Mouse (Mus musculus): ENCODE measurements around the gene Znrf2. TPM values are rescaled to one million over a fixed set of nuclear protein-coding genes. Genes with fewer than 3 reads are reported as not detected.

The Znrf2 gene
- polyA plus RNA-seq, 2 experiments: 2.1 to 3.3 TPM

- TF ChIP-seq EP300 (IDR thresholded peaks at IDR 0.05; ENCODE audit: low read depth) (no peak), CTCF (IDR thresholded peaks at IDR 0.05; ENCODE audit: low read depth) (no peak)
- no peaks in the 10 kb centered on the region for H3K36me3 ChIP-seq (replicated peaks; ENCODE audit: control insufficient read depth, insufficient read depth, low read depth)
- no peaks in the 10 kb centered on the region; the same call in 1 of the 2 replicates for H3K9me3 ChIP-seq (ENCODE audit: control insufficient read depth, low read length)
- peaks cover 0 to 2% of the 10 kb centered on the region in 2 experiments; a peak in 2 of 4 replicates for H3K4me1 ChIP-seq (replicated peaks; ENCODE audit: control insufficient read depth in 2 of 2, insufficient read depth in 2 of 2, low read length in 1 of 2)
- no peak overlapping the region for H3K9ac ChIP-seq (replicated peaks)
- 75% methylated on average over 3 of the region's 3 CpGs for WGBS (ENCODE audit: insufficient replicate concordance)
- H3K4me3 ChIP-seq (ENCODE audit: insufficient read depth in 1 of 2, low read depth in 2 of 2, low read length in 2 of 2): no peak overlapping the region
- no peak for DNase-seq (ENCODE audit: low read depth in 3 of 3, low spot score in 3 of 3)
- H3K27ac ChIP-seq: no peak overlapping the region
- H3K27me3 ChIP-seq (ENCODE audit: control insufficient read depth, insufficient read depth, low read length): no peaks in the 10 kb centered on the region
- no peak overlapping the region for H3K4me2 ChIP-seq (ENCODE audit: low read depth)
- ATAC-seq (ENCODE audit: insufficient read depth): no peak
Observed at GRCm38 (mm10) chr6:54793853-54794252, 22.9 kb upstream of the Znrf2 start.

- H3K9me3 ChIP-seq (ENCODE audit: control insufficient read depth, low read length): no peaks in the 10 kb centered on the region; the same call in 1 of the 2 replicates
- peaks cover 0 to 2% of the 10 kb centered on the region in 2 experiments; a peak in 2 of 4 replicates for H3K4me1 ChIP-seq (replicated peaks; ENCODE audit: control insufficient read depth in 2 of 2, insufficient read depth in 2 of 2, low read length in 1 of 2)
- 59% methylated on average over 2 of the region's 2 CpGs for WGBS (ENCODE audit: insufficient replicate concordance)
- no peak overlapping the region for H3K9ac ChIP-seq (replicated peaks)
- H3K27me3 ChIP-seq (ENCODE audit: control insufficient read depth, insufficient read depth, low read length): no peaks in the 10 kb centered on the region
- no peak for DNase-seq (ENCODE audit: low read depth in 3 of 3, low spot score in 3 of 3)
- no peak overlapping the region for H3K27ac ChIP-seq
- no peak overlapping the region for H3K4me3 ChIP-seq (ENCODE audit: insufficient read depth in 1 of 2, low read depth in 2 of 2, low read length in 2 of 2)
- no peak overlapping the region for H3K4me2 ChIP-seq (ENCODE audit: low read depth)
- H3K36me3 ChIP-seq (replicated peaks; ENCODE audit: control insufficient read depth, insufficient read depth, low read depth): no peaks in the 10 kb centered on the region
- TF ChIP-seq EP300 (IDR thresholded peaks at IDR 0.05; ENCODE audit: low read depth) (no peak), CTCF (IDR thresholded peaks at IDR 0.05; ENCODE audit: low read depth) (no peak)
- no peak for ATAC-seq (ENCODE audit: insufficient read depth)
Observed at GRCm38 (mm10) chr6:54794372-54794771, 22.3 kb upstream of the Znrf2 start.

DNA sequence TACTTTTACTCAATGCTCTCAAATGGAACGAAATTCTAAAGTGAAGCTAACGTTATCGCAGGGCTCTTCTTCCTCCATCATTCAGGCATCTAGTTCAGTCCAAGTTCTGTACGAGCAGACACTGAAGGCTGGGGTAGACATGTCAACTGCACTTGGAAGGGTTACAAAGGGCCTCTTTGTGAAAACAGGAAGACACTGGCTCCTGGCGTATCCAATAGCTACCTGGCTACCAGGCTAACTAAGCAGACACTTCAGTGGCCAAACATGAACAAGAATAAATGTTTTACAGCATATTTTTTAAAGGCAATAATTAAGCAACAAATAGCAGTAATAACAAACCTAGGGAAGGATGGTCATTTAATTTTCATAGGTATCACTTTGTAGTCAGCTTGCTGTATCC, 21.7 kb upstream of the Znrf2 start:
- no peak overlapping the region for H3K4me3 ChIP-seq (ENCODE audit: insufficient read depth in 1 of 2, low read depth in 2 of 2, low read length in 2 of 2)
- no peak for ATAC-seq (ENCODE audit: insufficient read depth)
- no peak overlapping the region for H3K9ac ChIP-seq (replicated peaks)
- no peaks in the 10 kb centered on the region for H3K36me3 ChIP-seq (replicated peaks; ENCODE audit: control insufficient read depth, insufficient read depth, low read depth)
- H3K4me2 ChIP-seq (ENCODE audit: low read depth): no peak overlapping the region
- no peak overlapping the region for H3K27ac ChIP-seq
- peaks cover 0 to 2% of the 10 kb centered on the region in 2 experiments; a peak in 2 of 4 replicates for H3K4me1 ChIP-seq (replicated peaks; ENCODE audit: control insufficient read depth in 2 of 2, insufficient read depth in 2 of 2, low read length in 1 of 2)
- no peaks in the 10 kb centered on the region for H3K27me3 ChIP-seq (ENCODE audit: control insufficient read depth, insufficient read depth, low read length)
- DNase-seq (ENCODE audit: low read depth in 3 of 3, low spot score in 3 of 3): no peak
- 57% methylated on average over 5 of the region's 5 CpGs for WGBS (ENCODE audit: insufficient replicate concordance)
- no peaks in the 10 kb centered on the region; the same call in 1 of the 2 replicates for H3K9me3 ChIP-seq (ENCODE audit: control insufficient read depth, low read length)
- no peak for TF ChIP-seq CTCF (IDR thresholded peaks at IDR 0.05; ENCODE audit: low read depth)
- TF ChIP-seq EP300 (IDR thresholded peaks at IDR 0.05; ENCODE audit: low read depth): no peak

DNA sequence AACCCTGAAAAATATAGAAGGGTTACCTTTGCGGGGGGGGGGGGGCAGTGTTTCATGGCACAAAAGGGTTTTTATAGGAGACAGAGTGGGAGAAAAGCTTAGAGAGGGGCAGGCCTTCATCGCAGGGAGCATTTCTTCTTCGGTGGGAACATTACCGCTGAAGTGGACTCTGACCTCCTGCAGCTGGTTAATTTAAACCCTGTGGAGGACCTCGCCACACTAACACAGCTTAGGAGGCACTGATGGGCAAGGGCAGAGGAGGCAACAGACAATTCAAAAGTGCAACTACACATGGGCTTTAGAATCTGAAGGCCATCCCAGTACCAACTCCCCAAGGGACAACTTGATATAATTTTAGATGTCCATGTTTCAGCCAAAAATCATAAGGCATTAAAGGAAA, 20.7 kb upstream of the Znrf2 start:
- H3K4me2 ChIP-seq (ENCODE audit: low read depth): no peak overlapping the region
- H3K4me3 ChIP-seq (ENCODE audit: insufficient read depth in 1 of 2, low read depth in 2 of 2, low read length in 2 of 2): no peak overlapping the region
- H3K4me1 ChIP-seq (replicated peaks; ENCODE audit: control insufficient read depth in 2 of 2, insufficient read depth in 2 of 2, low read length in 1 of 2): peaks cover 0 to 2% of the 10 kb centered on the region in 2 experiments; a peak in 2 of 4 replicates
- H3K9ac ChIP-seq (replicated peaks): no peak overlapping the region
- ATAC-seq (ENCODE audit: insufficient read depth): no peak
- no peak for DNase-seq (ENCODE audit: low read depth in 3 of 3, low spot score in 3 of 3)
- no peaks in the 10 kb centered on the region; the same call in 1 of the 2 replicates for H3K9me3 ChIP-seq (ENCODE audit: control insufficient read depth, low read length)
- no peaks in the 10 kb centered on the region for H3K36me3 ChIP-seq (replicated peaks; ENCODE audit: control insufficient read depth, insufficient read depth, low read depth)
- no peaks in the 10 kb centered on the region for H3K27me3 ChIP-seq (ENCODE audit: control insufficient read depth, insufficient read depth, low read length)
- TF ChIP-seq CTCF (IDR thresholded peaks at IDR 0.05; ENCODE audit: low read depth) (no peak), EP300 (IDR thresholded peaks at IDR 0.05; ENCODE audit: low read depth) (no peak)
- no peak overlapping the region for H3K27ac ChIP-seq
- WGBS (ENCODE audit: insufficient replicate concordance): 55% methylated on average over 5 of the region's 5 CpGs

GRCm38 (mm10) chr6:54802348-54802747, 14.4 kb upstream of the Znrf2 start:
- Histone ChIP-seq H3K27me3 (ENCODE audit: control insufficient read depth, insufficient read depth, low read length) (no peaks in the 10 kb centered on the region), H3K9ac (replicated peaks) (no peak overlapping the region), H3K4me2 (ENCODE audit: low read depth) (no peak overlapping the region), H3K4me1 (replicated peaks; ENCODE audit: control insufficient read depth in 2 of 2, insufficient read depth in 2 of 2, low read length in 1 of 2) (no peaks in the 10 kb centered on the region), H3K36me3 (replicated peaks; ENCODE audit: control insufficient read depth, insufficient read depth, low read depth) (no peaks in the 10 kb centered on the region), H3K27ac (no peak overlapping the region), H3K4me3 (ENCODE audit: insufficient read depth in 1 of 2, low read depth in 2 of 2, low read length in 2 of 2) (no peak overlapping the region), H3K9me3 (ENCODE audit: control insufficient read depth, low read length) (no peaks in the 10 kb centered on the region; the same call in 1 of the 2 replicates)
- WGBS (ENCODE audit: insufficient replicate concordance): 58% methylated on average over 8 of the region's 8 CpGs
- TF ChIP-seq EP300 (IDR thresholded peaks at IDR 0.05; ENCODE audit: low read depth) (no peak), CTCF (IDR thresholded peaks at IDR 0.05; ENCODE audit: low read depth) (no peak)
- ATAC-seq (ENCODE audit: insufficient read depth) (no peak), DNase-seq (ENCODE audit: low read depth in 3 of 3, low spot score in 3 of 3) (no peak)

All from liver, embryonic 14.5 days (tissue).